Mouse (Mus musculus): Measurements from ENCODE around the gene A630076J17Rik. TPM values are rescaled to one million over a fixed set of nuclear protein-coding genes. Genes with fewer than 3 reads are reported as not detected.
A peak's percentile ranks its signal among the peaks of the same experiment; 100 is the strongest.

A630076J17Rik gene
- polyA plus RNA-seq, 1 experiment from 2014 or later, result not detected

DNA sequence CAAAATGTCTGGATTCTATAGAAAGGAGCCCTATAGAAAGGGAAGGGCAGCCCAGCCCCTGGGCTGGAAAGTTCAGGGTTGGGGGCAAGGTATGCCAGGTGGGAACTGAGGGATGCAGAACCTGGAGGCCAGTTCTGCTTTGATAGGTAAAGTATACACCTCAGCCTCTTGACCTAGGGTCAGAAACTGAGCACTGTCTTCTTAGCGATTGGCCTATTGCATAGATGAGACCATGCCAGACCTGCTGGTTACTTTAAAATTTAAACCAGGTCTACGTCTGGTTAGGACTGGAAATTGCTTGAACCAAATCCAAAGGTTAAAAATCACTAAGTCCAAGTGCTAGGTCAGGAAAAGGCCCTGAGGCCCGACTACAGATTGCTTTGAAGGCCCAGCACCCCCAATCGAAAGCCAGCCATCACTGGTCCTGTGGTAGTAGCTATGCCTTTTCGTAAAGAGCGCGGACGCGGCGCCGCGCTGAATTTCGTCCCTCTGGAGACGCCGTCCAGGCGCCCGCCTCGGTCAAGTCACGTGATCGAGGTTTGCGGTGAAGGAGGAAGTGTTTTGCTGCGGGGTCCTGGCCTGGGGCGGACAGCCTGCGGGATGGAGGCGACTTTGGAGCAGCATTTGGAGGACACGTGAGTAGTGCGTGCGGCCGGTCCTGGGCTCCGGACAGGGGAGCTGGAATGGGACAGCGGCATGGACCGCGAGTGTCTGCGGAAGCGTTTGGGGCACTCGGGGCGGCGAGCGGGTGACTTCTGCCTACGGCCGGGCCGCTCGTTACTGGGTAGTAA, 48.3 kb downstream of the A630076J17Rik start, which contains the start of gene Lamtor5:
Gene Lamtor5, plus strand, starts transcription at position 380 of the 791 bp plus-strand sequence.
- peak within 1 kb of the TSS; percentile 89 for H3K4me2 ChIP-seq (ENCODE audit: low read length)
- 2% methylated on average over 43 of the region's 43 CpGs for WGBS
- ATAC-seq, result peak; percentile 90
- H3K9ac ChIP-seq (ENCODE audit: low read depth, low read length), result peak within 1 kb of the TSS; percentile 73
- no peaks in the 10 kb centered on the region for H3K9me3 ChIP-seq (ENCODE audit: control insufficient read depth, low read length)
- H3K4me1 ChIP-seq (ENCODE audit: control insufficient read depth, insufficient read depth, low read depth, low read length), result peaks cover 11% of the 10 kb centered on the region
- H3K27me3 ChIP-seq (replicated peaks; ENCODE audit: control insufficient read depth, insufficient read depth, low read length), result 0 out of 2 replicates have a peak, but pooled peaks cover 2% of the 10 kb centered on the region
- H3K36me3 ChIP-seq (ENCODE audit: control insufficient read depth, insufficient read depth, low read length), result peaks cover 9% of the 10 kb centered on the region
- peak within 1 kb of the TSS; percentile 70 for H3K4me3 ChIP-seq (ENCODE audit: low read length)
- no peak within 1 kb of the TSS for H3K27ac ChIP-seq (ENCODE audit: low read depth, low read length)

Other genes starting within 250 kb of the A630076J17Rik start
- 10.3 and 11.3 TPM in 2 replicates for gene Kcna3, start 194.4 kb upstream of the A630076J17Rik start, polyA plus RNA-seq (2015; fragmentation: Nextera tagmentation; extraction: Ambion mirVana)
- 1.9 and 2.6 TPM in 2 replicates for gene Kcna2, start 129.5 kb upstream of the A630076J17Rik start, polyA plus RNA-seq (2015; fragmentation: Nextera tagmentation; extraction: Ambion mirVana)
- gene Kcna10, start 47.6 kb upstream of the A630076J17Rik start, polyA plus RNA-seq (2015; fragmentation: Nextera tagmentation; extraction: Ambion mirVana), result not detected in 2 replicates
- 0.12 and 0.13 TPM in 2 replicates for gene Cym, start 8.9 kb upstream of the A630076J17Rik start, polyA plus RNA-seq (2015; fragmentation: Nextera tagmentation; extraction: Ambion mirVana)
- 0.17 and 0.19 TPM in 2 replicates for gene Prok1, start 9.1 kb downstream of the A630076J17Rik start, polyA plus RNA-seq (2015; fragmentation: Nextera tagmentation; extraction: Ambion mirVana)
- 180 and 182 TPM in 2 replicates for gene Lamtor5, start 48.2 kb downstream of the A630076J17Rik start, polyA plus RNA-seq (2015; fragmentation: Nextera tagmentation; extraction: Ambion mirVana)
- gene Slc16a4, start 60.6 kb downstream of the A630076J17Rik start, polyA plus RNA-seq (2015; fragmentation: Nextera tagmentation; extraction: Ambion mirVana), result 3.0 and 3.1 TPM in 2 replicates
- 5.3 and 6.5 TPM in 2 replicates for gene Rbm15, start 103.1 kb downstream of the A630076J17Rik start, polyA plus RNA-seq (2015; fragmentation: Nextera tagmentation; extraction: Ambion mirVana)
- 8.7 and 9.7 TPM in 2 replicates for gene Kcnc4, start 228.9 kb downstream of the A630076J17Rik start, polyA plus RNA-seq (2015; fragmentation: Nextera tagmentation; extraction: Ambion mirVana)

Data from hindbrain, embryonic 16.5 days (tissue).